Mouse (Mus musculus) cerebellum, postnatal 14 days (tissue): ENCODE results near the gene Disp1.

Experiments
- DNase-seq, 2 experiments: peaks; one replicate each; pipeline ENCODE4 v3.0.0; 2021; ENCODE audit warnings: mixed read lengths in 2 of 2

Disp1 gene

DNA sequence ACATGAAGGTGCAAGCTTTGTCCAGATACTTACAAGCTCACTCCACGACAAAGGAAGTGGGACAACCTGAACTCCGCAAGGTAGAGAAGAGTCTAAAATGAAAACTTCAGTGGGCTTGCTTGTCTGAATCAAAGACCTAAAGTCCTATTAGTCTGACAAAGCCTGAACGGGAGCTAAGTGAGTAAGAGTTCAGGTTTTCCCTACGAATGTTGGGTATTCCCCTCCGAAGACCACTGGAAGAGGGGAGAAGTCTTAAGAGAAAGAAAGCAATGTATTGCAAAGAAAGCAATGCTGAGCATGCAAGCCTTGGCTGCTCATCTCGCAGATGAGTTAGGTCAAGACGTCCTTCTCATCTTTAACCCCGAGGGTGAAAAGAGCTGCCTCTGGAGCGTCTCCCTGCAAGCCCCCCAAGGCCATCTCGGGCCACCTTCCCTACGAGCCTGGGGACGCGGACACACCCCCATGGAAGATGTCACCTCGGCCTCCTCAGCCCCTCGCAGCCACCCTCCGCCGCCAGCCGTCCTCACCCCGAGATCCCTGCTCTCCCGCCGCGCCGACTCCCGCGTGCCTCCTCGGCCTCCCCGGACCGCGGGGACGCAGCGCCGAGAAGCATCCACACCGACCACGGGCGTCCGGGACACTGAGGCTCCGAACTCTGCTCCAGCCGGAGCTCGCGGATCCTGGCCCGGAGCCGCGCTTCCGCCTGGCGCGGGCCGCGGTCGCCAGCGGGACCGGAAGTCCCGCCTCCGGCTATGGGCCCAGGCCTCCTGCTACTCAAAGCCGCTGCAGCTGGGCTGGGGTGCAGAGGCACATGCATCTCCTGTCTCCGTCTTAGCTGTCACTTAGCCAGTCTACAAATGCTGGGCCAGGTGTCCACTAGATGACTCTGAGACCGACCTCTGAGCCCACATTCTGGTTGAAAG lies at the start of gene Disp1:
Gene Disp1, minus strand, starts transcription at position 727 of the 923 bp plus-strand sequence.
- peak; percentile 66 to 69 for DNase-seq

DNA sequence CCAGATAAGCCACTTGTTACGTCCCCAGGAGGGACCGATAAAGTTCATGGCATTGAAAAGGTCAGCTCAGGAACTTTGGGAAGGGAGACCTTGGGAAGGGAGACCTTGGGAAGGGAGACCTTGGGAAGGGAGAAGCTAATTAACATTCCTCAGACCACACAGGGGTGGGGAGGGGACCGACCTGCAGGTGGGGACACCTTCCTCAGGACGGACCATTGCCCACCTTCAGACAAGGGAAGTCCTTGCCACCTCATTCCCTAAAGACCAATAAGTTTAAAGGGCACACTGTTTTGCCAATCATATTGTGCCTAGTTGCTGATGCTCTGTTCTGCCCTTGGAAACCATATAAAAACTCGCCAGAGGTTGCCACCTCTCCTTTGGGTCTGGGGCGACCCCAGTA lies 46.3 kb upstream of the Disp1 start:
- no peak for DNase-seq

DNA sequence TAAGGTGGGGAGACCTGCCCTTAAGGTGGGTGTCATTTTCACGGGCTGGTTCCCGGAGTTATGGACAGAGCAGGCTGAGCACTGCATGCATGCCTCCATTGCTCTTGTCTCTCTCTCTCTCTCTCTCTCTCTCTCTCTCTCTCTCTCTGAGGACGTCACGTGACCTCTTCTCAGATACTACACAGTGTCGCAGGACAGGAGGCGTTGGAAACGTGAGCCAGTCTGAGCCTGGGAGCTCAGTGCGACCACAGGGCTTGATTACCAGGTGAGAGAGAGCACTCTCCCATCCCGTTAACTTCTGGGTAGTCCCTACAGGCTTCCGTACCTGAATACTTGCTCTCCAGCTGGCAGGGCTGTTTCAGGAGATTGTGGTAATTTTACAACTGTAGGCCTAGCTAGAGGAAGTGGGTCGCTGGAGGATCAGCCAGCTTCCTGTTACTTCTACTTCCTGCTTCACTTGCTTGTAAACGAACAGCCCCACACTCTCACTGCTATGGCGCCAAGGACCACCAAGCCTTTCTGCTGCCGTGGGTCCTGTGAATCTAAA lies 44.7 kb upstream of the Disp1 start:
- no peak for DNase-seq

DNA sequence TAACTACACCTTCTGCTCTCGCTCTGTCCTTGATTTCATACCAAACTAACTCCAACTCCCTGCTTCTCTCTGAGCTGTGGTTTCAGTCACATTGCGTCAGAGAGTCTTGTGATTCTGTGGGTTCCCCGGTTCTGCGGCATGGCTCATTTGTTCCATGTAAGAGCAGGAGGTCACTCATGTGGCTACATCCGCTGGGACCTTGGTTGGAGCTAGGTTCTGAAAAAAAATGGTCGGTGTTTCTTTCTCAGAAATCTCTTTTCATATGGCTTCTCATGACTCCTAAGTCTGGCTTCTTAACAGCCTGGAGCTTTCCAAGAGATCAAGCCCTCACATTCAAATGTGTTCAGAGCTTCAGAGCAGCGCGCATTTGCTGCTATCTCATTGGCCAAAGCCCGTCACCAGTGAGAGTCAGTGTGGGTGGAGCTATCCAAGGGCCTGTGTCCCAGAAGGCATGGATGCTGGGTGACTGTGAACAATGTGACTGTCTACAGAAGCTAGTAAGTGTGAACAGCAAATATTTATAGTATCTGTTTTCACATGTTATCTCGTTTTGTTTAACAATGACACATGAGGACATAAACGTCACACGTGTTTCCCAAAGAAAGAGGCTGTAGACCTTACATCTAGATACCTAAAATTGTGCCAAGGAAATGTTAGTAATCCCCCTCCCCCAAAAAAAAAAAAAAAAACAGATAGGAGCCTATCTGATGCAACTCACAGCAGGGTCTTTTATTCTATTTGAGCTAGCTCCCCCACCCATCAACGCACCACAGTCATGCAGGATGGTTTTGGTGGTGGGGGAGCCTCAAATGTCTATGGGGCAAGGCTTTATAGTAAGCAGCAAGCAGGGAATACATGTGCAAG lies 43.1 kb upstream of the Disp1 start:
- no peak for DNase-seq

DNA sequence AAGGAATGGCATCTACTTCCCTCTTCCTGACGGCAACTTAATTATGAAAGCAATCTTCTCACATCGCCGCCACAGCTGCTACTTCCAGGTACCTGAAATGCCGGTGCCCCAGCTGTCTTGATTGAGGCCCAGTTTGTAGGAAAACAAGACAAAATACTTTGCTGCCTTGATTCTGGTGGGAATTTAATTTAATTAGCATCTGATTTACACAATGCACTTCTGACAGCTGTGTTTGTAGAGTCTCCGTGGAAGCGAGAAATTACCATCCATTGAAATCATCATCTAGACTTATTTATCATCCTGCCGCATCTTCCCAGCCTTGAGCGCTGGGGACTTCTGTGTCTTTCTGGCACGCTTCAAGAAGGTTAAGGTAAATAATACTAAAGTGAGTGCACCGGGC lies 31.3 kb upstream of the Disp1 start:
- DNase-seq = no peak

DNA sequence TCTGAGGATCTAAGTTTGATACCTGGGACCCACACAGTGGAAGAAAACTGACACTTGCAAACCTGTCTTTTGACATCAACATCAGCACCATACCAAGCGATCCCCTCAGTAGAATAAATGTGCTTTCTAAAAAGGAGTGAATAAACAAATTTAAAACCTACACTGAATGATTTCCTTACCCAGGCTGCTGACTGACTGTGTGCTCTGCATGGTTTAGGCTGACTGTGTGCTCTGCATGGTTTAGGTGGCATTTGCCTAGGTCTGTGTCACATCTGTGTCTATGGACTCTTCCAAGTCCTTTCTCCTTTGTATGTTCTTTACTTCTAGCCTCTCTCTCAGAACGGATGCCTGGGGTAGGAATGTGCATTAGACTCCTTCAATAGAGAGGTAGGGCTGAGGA lies 30.5 kb upstream of the Disp1 start:
- no peak for DNase-seq

DNA sequence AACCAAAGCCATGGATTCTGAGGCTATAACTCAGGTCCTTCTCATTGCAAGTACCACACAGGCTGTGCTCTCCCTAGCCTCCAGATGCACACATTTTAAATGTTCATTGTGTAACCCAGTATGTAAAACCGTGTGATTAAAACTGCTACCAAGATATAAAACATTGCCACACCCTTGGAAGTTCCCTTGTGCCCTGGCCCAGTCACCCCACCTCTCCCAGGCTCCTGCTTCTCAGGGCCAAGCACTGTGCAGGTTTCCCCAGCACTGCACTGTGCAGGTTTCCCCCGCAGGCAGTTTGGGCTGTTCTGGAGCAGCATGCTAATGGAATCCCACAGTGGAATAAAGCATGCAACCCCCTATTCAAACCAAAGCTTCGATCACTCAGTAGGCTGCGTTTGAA lies 29.3 kb upstream of the Disp1 start:
- DNase-seq = no peak

DNA sequence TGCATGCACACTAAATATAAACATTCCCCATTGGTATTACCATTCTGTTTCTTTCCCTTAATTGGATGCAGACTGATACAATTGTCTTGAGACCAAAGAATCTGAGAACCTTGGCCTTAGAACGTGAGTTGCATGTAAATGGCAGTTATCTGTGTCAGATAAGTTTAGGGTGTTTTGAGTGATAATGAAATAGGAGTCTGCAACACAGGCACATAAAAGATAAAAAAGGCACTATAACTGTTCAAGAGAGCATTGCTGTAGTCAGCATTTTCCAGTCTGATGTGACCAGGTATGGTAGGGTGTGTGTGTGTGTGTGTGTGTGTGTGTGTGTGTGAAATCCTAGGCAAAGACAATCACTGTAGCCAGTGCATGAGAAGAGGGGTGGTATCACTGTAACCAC lies 26.8 kb upstream of the Disp1 start:
- DNase-seq = no peak

DNA sequence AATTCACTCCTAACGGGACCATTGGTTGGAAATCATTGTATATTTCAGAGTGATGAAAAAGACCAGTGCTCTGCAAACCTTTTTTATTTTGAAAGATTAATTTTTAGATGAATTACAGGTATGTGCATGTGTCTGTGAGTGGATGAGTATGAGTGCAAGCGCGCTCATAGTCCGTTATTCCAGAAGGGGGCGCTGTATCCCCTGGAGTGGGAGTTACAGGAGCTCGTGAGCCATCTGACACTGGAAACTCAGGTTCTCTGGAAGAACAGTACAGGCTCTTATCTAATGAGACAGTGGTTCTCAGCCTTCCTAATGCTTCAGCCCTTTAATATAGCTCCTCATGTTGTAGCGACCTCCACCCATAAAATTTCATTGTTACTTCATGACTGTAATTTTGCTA lies 22.0 kb upstream of the Disp1 start:
- DNase-seq = peak in 1 of 2 experiments; percentile 17

DNA sequence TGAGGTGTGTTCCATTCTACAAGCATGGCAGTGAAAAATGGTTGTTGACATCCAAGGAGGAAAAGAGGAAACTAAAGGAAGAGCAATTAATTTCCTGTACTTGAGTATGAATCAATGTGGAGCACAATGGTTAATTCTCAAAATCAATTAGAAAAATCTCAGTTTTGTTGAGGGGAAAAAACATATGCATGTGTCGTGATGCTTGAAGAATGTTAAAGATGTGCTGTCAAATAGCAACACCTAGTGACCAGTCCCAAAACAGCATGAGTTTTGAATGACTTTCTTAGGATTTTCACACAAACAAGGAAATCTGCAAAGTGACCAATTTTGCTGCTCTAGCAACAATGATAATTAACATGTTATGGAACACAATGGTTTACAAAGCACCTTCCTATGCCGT lies 16.6 kb upstream of the Disp1 start:
- peak; percentile 40 to 60 for DNase-seq

DNA sequence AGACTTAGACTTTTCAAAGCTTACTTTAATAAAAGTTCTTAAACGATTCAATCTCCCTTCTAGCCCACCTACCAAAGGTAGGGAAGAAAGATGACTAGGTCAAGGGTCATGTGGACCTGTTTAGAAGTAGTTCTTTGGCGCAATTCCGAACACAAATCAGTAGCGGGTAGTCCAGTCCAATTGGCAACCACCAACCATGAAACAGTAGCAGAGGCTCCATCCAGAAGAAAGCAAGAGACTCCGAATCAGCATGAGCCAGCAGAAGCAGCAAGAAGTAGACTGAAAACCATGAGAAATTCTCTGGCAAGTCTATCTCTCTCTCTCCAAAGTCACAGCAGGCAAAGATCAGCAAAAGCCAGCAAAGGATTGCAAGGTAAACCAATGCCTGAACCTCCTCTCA lies 15.1 kb upstream of the Disp1 start:
- DNase-seq = no peak

DNA sequence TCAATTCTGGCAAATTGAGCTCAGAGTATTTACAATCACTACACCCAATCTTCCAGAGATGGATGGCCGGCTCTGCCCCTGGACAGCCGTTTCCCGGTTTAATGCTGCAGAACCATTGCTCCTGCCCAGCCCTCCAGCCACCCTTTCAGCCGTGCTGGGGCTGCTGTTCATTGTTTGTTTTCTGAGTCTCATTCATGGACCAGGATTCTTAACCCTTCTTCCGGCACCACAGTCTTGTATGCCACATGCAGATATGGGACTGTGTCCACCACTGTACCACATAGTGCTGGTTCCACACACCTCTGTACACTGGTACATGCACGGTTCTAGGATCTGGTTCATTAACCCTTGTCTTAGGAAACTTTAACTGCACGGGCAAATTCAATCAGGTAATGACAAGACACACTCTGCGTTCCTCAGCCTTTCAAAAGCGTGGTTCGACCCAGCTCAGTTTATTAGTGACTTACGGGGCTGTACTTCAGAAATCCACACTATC lies 12.4 kb upstream of the Disp1 start:
- DNase-seq = no peak

DNA sequence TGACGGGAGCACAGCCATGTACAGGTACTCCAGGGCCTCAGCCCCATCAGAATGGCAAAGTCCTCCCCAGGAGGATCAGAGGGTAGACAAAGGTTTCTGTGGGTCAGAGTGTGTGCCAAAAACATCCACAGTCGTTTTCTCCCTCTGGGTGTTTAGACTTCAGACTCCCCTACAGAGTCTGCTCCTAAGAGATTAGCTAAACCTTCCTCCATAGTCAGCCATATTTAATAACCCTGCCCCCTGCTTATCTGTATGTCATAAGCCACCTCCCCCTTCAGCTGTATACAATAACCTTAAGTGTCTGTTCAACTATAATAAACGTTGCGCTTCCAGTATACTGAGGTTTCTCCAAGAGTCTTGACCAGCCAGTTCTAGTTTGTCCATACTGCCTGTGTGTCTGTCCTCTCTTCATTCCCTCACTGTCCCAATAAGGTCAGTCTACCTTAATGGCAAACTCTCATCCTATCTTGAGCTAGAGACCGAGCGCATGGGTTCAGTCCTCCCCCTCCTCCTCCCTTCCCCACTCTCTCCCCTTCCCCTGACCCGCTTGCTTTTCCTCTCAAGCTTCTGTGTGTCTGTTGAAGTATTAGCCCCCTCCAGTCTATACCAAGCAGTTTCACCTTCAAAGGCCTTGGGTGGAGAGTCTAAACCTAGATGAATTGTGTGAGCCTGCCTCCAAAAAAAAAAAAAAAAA lies 11.8 kb upstream of the Disp1 start:
- DNase-seq = no peak

DNA sequence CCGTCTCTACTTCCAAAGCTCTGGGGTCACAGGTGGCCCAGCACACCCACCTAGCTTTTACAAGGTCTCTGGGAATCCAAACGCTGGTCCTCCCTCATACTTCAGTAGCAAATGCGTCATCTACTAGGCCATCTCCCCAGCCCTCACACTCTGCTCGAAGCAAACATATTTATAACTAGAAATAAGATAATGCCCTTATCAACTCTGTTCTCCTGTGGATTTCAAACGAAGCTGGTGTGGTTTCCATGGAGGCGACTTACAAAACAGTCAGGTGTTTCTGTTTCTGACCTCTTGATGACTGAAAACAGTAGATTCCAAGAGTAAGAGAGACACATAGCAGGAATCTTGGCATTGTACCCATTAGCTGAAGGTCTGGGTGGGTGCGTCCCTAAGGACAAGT lies 6.1 kb upstream of the Disp1 start:
- DNase-seq = no peak

DNA sequence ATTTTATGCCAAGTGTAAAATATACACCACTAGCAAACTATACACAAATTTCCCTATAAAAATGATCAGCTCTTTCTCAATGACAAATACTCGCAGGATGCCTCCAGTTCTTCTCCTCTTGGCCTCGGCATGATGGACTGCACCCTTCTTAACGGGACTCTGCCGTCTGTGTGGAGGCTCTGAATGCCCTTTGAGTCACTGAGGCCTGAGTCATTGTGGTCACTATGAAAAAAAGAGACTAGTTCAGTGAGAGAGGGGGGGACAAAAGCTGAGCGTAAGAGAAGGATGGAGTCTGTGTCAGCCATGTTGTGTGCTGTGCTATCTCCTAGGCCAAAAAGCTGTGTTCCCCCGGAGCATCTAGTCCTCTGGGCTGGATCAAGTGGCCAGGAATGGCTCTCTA lies 2.3 kb downstream of the Disp1 start:
- no peak for DNase-seq

DNA sequence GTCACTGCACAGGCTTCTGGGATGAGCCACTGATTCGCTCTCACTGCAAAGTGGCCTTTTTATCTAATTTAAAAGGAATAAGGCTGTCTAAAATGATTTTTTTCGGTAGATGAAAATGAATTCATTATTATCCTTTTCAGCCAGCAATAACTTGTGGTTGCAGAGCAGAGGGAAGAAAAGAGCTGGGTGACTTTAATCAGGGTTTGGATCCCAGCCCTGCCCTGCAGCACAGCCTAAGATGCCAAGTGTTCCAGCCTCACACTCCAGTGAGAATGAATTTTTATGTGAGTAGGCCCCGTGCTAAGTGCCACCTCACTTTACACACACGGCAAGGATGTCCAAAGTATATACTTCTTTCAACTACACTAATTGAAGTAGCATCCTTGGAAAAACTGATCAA lies 4.6 kb downstream of the Disp1 start:
- DNase-seq = peak; percentile 26 to 29

DNA sequence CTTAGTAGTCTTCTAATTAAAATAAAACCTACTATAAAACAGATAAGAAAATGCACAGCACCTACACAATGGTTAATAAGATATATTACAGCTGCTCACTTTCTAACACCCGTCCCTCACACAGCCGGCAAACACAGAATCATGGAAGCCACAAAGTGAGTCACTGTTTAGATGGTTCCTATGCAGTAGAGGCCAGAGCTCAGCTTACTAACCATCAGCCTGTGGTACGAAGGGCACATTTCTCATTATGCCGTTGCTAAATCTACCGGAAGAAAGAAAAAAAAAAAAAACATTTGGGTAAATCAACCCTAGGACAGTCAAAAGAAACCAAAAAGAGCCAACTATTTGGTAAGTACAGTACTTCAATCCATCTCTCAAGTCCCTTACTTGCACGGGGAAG lies 5.6 kb downstream of the Disp1 start:
- no peak for DNase-seq

DNA sequence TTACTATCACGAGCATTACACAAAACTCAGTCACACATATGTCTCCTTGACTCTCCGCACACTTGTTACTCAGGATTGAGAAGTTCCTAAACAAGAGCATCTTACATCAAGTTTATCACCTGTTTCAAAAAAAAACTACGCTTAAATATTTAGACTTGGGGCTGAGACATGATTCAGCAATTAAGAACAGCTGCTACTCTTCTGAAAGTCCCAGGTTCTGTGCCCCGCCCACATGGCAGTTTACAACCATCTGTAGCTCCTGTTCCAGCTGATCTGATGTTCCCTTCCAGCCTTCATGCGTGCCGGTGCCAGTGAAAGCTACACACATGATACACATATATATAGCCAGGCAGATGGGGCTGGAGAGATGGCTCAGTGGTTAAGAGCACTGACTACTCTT lies 7.5 kb downstream of the Disp1 start:
- no peak for DNase-seq

DNA sequence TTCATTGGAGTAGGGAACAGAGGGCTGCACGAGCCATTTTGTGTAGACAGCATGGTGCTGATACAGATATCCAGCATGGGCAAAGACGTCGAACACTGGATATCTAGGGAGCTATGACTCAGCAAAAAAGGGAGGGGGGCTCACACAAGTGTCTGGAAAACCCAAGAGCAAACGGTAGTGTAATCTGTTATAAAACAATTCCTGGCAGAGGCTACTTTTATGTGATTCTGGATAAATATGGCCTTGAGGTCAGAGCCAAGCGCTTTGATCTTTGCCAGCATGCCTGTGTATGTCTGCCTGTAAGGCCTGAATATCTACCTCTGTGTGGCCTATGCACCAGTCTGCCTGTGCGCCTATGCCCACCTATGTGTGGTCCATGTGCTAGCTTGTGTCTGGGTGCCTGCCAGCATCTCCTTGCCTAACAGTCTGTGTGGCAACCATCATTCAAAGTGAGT lies 8.5 kb downstream of the Disp1 start:
- peak; percentile 38 to 56 for DNase-seq

DNA sequence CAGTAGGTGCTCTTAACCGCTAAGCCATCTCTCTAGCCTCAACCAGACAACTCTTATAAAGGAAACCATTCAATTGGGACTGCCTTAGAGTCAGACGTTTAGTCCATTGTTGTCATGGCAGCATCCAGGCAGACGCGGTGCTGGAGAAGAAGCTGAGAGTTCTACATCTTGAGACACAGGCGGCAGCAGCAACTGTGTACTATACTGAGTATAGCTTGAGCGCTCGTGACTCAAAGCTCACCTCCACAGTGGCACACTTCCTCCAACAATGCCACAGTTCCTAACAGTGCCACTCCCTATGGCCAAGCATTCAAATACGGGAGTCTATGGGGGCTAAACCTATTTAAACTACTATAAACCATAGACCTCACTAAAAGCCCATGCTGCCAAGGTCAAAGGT lies 11.2 kb downstream of the Disp1 start:
- no peak for DNase-seq

DNA sequence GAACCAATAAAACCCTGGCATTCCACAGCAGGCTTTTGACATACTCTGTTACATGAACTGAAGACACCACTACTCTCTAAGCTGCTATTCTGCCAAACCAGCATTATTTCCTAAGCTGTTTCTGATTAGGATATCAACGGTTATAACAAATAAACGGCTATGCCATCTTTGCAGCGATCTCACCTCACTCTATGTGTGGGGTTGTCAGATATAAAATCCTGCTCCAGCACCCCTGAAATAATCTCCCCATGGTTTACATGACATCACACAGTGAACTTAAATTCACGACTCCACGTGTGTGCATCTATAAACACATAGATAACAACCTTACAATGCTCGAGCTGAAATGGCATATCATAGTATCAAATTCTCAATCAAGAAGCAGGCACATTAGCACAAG lies 13.7 kb downstream of the Disp1 start:
- no peak for DNase-seq

DNA sequence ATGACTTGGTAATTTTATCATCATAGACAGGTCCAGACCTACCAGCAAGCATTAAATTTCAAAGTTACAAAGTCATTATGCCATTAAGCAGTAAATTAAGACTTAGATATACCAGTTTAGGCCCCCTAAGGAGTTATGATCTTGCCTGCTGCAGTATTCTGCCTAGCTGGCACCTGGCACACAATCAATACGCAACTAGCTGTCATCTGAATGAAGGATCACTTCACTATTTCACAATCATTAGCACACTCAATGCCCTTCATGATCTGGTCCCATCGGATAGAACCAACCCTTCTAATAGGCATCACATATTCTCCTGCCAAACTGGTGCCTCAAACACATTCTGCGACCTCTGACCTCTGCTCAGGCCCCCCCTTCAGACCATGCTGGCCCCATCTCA lies 14.2 kb downstream of the Disp1 start:
- DNase-seq = no peak

DNA sequence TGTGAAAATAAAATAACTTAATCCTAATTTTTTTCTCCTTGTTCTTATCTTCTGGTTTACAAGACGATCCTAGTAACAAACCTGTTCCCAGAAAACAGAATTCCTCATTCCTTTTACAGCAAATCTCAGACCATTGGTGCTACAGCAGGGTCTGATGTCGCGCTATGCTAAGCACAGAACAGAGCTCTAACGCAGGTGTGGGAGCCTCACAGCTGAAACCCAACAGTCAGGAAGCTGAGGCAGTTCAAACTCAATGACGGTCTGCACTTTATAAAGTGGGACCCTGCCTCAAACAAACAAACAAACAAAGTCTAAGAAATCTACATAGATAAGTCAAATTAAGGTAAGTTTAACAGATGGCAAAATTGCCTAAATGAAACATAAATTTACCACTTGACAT lies 20.4 kb downstream of the Disp1 start:
- no peak for DNase-seq
